Mouse (Mus musculus): ENCODE data around the gene Sema7a.

DNA sequence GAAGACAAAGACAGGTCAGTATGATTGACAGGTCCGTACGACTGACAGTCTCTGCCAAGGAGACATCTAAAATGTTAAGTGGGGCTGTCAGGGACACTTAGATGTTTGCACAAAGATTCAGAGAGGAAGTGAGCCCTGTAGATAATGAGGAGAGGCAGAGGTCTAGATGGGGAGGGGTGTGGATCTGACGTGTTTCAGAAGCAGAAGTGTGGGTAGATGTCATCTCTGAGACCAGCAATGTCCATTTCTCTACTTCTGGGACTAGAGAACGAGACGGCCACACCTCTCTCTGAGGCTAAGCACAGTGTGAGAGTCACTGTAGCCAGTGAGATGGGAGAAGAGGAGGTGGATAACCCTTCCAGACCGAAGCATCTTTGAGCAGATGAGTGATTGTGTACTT lies 38.1 kb downstream of the Sema7a start:
- TF ChIP-seq CTCF (IDR thresholded peaks at IDR 0.05; ENCODE audit: extremely low read depth, insufficient read depth, low read length) (no peak), POLR2A (IDR thresholded peaks at IDR 0.05; ENCODE audit: extremely low read depth, insufficient read depth, low read length) (no peak)
